Mouse (Mus musculus): ENCODE results near the gene Aqp2.

DNA sequence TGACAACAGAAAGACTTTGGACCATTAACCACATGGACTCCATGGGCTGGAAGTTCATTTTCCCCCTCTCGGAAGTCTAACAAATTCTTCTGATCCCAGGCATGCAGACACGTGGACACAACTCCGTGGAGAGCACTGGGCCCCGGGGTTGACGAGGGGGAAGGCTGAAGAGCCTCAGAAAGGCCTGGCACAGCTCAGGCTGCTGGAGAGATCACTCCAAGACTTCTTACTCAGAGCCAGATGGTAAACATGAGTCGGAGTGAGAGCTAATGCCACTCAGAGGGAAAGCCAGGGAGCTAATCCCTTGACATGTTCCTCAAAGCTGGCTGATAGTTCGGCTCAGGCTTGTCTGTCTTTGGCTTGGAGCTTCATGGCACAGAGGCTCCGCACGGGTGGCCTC lies 36.4 kb downstream of the Aqp2 start:
- TF ChIP-seq CTCF (IDR thresholded peaks at IDR 0.05; ENCODE audit: control insufficient read depth, insufficient read depth, insufficient read length) (no peak), MAX (IDR thresholded peaks at IDR 0.05) (no peak)

Data from C2C12 (cell line).